Mouse (Mus musculus) 3134 (cell line): Measurements from ENCODE around the gene Cdx4.
A peak's percentile ranks its signal among the peaks of the same experiment; 100 is the strongest.

Experiments
- DNase-seq: peaks from one replicate; pipeline ENCODE4 v3.0.0-alpha.2; 2011; ENCODE audit warnings: low spot score; ENCODE audit not compliant: insufficient read length; ENCODE audit errors: extremely low read depth

Gene Cdx4

DNA sequence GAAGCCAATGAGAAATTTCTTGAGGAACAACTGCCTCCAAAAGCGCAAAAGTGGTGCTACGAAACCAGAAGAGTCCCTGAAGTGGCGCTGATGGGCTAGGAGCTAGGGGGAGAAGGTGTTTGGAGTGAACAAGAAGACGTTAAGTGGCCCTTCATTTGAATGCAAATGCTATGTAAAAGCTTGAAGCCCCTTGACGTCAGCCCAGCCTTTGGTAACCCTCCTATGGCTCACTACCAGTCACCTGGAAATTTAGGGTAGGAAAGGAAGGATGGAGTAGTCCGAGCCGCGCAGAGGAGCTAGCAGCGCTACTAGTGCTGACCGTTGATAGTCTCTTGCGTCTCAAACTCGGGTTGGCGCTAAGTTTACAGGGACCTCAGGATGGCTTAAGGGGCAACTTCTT is at the start of gene Cdx4:
Cdx4 (plus strand) TSS at position 253 of the 400 bp plus-strand sequence.
- DNase-seq = no peak

DNA sequence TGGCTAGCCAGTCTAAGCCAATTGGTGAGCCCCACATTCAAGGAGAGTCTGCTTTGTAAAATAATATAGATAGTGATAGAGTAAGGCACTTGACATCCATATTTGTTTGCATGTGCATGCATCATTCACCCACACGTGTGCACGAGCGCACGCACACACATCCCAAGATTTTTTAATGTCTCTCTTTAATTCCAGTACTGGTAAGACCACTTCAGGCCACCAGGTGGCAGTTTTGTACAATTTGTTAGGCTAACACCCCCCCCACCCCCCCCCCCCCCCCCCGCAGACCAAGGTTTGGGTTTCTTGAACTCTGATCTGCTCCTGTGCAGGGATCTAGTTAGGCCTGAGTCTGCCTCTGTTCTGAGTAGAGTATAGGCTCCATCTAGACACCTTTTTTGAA is 46.9 kb upstream of the Cdx4 start:
- DNase-seq = no peak

DNA sequence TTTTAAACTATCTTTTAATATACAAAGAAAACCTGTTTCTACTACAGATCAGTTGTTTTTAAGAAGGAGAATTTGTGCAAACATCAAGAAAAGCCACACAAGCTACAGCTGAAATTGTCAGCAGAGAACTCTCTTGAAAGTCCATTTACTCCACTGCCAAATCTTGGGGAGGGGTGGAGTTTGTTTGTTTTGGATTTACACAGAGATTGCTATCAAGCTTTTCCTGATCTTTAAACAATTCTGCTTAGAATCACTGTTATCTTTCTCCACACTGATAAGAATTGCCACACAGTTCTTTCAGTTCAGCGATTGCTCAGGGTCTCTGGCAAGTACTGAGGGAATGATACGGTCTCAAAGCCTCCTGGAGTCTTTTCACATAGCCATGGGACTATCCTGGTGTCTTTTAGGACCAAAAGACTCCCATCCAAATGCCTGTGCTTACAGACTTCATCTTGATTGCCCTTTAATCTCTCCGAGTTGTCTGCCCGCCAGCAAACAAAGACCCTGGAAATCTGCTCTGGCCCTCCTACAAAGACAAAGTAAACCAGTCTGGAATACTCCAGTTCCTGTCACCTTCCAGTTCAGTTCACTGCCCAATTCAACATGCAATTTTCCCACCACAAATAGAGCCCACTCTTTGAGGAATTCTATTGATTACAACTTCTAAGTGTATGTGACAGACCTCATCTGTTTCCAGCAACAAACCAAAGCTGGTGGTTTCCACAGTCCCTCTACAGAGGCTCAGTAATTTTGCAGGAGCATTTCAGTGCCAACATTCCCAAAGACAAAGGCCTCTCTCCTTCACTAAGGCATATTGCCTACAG is 34.1 kb upstream of the Cdx4 start:
- DNase-seq = no peak

DNA sequence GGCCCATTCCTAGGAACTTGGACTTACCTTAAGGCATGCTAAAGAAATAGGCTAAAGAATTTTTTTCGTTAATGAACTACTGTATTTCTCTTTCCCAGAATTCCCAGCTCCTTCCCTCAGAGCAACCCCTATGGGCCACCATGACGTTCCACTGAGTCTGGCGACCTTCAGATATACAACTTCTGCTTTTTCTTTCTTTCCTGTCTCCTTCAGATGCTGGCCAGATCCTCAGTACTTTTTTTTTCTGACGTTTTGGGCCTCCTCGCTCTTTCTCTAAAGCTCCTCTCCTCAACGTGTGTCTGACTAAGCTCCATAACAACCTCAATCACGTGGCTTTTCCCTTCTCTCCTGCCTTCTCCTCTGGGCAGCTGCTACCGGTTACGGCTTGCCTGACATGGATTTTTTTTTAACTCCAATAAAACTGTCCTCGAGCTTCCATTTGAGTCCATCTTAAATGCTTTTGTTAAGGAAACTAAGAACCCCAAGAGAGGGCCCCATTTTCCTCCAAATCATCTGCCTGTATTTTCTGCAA is 33.3 kb upstream of the Cdx4 start:
- DNase-seq = no peak

DNA sequence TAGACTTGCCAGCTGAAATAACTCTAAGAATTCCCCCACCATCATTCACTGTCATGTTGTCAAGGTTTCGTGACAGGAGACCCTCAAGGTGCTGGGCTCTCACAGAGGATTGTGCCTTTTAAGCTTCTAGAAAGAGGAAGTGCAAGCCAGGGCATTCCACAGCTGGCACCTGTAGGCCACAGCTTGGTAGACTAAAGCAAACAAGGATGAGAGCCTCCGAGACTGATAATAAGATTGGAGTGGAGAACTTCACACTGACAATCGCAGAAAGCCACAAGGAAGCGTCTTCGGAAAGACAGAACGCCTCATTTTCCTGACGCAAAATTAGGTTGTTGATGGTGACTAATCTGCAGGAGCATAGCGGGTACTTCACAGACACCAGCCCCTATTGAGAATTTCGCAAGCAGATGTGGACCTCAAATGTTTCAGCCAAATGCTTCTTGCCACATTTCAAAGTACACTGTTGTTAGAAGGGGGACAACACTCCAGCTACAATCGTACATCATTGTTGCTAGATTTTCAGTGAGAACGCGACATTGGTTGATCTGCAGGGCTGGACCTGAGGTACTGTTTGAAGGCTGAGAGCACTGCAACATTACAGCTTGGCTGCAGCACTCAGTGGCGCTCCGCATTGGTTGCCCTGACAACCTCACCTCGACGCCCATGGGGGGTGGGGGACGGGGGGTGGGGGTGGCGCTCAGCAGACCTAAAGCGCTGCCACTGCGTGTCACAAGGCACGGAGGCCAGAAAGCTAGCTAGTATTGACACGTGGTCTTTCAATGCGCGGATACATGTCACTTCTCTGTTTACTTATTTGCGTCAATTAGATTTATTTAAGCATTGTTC is 32.5 kb upstream of the Cdx4 start:
- DNase-seq = no peak

DNA sequence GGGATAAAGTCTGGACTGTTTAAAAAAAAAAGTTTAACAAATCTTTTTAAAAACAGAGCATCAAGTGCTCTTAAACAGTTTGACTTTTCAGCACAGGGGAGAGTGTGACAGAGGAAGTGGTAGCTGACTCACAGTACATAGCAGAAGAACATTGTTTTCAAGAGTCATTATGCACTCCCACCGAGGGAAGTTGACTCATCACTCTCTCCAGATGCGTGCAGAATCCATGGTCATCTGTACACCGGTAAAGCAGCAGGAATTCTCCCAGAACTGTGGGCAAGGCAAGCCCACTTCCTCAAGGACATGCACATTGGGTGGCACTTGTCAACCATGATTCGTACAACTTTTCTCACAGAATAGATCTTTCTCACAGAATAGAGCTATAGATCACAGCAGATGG is 22.3 kb upstream of the Cdx4 start:
- peak; percentile 51 for DNase-seq

DNA sequence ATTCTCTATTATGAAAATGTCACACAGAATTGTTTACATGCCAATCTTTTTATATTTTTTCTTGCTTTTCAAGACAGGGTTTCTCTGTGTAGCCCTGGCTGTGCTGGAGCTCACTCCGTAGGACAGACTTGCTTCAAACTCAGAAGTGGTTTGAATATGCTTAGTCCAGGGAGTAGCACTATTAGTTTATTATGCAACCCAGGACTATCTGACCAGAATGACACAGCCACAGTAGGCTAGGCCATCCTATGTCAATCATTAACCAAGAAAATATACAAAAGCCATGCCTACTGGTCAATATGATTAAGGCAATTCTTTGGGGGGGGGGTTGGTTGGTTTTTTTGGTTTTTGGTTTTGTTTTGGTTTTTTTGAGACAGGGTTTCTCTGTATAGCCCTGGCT is 12.9 kb upstream of the Cdx4 start:
- DNase-seq = no peak

DNA sequence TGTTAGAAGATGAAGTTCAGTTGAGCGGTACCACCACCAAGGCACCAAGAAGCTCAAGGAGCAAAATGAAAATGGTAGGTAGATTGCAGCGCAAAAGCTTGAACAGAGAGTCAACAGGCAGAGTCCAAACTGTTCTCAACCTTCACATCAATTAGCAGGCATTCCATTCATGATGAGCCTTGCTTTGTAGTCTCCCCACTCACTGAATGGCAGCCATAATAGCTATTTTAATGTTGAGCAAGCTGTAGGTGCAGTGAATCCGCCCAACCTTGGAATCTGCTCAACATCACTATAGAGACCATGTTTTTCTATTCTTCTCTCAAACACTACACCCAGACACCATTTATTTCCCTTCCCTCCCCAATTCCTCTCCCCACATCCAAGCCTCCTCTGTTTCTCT is 9.5 kb upstream of the Cdx4 start:
- DNase-seq = no peak

DNA sequence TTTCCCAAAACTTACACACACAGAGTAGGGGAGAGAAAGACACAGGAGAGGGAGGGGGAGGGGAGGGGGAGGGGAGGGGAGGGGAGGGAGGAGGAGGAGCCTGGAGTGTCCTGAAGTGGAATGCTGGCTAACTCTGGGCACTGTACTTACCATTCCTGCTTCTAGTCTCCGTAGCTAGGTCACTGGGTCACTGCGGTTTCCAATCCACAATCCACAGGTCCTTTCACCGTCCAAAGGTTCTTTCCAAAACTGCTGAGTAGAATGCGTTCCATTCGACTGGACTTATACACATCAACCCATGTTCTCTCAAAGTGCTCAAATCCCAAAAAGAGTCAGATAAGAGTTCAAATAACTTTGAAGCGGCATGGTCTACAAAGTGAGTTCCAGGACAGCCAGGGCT is 7.1 kb upstream of the Cdx4 start:
- DNase-seq = no peak

DNA sequence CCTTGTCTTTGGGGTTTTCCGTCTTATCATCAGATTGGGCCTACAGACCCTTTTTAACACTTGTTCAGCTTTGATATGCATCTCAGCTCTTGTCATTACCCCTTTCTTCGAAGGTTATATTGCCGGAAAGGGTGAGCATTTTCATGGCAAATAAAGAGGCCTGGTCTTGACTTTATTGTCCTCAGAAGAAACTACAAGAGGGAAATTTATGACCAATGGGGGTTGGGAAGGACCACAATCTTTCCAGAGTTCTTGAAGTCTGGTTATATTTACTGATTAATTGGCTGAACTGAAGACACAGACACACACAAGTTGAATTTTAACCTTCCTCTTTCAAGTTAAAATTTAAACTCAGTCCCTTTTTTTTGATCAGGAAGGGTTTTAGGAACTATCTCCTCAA is 4.7 kb downstream of the Cdx4 start:
- DNase-seq = no peak

DNA sequence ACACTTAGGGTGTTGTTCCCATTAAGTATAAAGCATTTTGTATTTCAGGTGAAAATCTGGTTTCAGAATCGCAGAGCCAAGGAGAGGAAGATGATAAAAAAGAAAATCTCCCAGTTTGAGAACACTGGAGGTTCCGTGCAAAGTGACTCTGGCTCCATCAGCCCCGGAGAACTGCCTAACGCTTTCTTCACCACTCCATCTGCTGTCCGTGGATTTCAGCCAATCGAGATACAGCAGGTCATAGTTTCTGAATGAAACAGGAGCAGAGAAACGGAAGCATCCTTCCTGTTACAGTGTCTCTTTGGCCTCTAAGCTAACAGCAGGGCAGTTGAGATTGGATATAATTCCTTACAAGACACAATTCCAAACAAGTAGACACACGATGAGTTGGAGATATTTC is 8.2 kb downstream of the Cdx4 start:
- DNase-seq = no peak

DNA sequence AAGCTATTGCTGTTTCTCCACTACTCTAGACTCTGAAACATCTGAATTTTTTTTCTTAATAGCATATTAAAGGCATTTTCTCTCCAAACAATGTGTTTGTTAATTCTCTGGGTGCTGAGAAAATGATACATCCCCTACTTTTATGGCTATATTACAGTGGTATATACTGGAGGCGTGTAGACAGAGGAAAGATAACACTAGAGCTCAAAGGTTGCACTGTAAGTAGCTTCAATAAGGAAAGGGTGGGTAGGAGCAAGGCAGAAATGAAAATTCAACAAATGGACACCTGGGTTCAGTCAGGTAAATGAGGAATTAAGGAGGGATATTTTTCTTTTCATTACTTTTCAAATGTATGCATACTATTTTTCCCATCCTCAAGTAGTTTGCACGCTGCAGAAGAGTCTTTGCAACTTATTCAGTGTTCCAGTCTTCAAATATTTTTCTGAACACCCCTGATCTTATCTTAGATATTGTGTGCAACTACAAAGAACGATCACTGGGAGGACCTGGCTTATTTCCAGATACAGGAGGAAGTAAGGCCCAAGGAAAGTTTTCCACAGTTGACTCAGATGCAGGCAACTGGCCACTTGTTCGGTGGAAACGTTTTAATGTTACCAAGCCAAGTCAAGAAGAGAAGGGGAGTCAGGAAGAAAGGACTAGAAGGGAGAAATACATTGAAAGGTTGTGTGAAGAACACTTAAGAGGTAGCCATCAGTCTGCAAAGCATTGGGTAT is 10.1 kb downstream of the Cdx4 start:
- no peak for DNase-seq

DNA sequence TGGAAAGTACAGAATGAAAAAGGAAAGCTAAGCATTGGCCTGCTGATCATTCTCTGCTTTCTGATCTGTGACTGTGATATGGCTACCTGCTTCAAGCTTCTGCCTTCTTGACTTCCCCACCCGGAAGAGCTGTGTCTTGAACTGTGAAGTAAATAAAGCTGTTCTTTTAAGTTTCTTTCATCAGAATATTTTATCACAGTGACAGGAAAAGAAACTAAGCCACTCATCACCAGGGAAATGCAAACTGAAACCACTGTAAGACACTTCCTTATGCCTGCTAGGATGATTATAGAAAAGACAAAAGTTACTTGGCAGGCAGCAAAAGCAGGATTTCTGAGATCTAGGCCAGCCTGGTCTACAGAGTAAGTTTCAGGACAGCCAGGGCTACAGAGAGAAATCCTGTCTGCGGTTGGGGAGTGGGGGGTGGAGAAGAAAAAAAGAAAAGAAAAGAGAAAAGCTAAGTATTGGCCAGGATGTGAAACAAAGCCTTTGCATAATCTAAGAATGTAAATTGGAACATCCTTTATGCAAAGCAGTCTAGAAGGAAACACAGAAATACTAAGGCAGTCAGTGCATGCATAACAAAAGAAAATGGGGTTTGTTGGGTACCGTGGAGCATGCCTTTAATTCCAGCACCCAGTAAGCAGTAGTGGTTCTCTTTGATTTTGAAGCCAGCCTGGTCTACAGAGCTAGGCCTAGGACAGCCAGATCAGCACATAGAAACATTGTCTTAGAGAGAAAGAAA is 20.3 kb downstream of the Cdx4 start:
- no peak for DNase-seq

DNA sequence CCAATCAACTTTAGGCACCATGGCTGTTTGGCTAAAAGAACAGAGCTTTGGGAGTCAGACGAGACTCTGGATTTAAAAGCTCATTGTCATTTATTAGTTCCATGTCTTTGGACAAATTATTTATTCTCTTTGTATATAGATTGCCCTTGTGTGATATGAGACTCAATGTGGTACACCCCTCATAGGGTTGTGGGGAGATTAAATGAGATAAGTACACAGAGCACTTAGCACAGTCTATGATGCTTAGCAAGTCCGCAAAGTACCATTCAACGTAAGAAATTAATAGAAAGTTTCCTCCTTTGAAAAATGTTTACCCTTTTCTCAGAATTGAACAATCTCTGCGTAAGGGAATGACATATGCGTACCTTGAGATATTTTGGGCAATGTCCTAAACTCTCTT is 34.6 kb downstream of the Cdx4 start:
- DNase-seq = no peak

DNA sequence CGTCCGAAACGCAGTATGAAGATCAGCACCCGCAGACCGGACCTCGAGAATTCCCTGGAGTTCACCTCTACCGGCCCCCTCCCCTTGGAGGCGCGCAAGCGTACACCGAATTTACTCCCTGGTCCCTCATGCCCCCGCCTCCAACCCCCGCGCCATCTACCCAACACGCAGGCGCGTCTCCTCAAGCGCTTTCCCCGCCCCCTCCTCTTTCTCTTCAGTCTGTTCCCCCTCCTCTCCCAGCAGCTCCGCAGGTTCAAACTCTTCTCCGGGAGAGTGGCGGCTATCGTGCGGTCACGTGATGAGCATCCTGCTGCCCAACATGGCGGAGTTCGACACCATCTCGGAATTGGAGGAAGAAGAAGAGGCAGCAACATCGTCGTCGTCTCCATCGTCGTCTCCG is 35.1 kb downstream of the Cdx4 start, which contains the start of gene Chic1:
Chic1 (plus strand) TSS at position 190 of the 400 bp plus-strand sequence.
- DNase-seq = peak; percentile 48

DNA sequence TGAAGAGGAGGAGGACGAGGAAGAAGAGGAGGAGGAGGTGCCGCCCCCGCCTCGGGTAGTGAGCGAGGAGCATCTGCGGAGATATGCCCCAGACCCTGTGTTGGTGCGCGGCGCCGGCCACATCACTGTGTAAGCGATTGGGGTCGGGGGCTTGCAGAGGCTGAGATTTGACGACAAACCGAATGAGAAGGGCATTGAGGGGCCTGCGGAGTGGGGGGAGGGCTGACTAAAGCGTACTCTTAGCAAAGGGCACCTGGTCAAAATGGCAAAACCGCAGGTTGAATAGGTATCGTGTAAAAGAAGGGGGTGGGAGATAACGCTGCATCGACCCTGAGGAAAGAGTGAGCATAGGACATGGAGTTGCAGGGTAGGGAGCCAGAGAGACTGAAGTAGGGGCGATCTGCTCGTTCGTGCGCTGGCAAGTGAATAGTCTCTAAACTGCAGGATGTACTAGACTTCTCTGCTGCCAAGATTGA is 35.6 kb downstream of the Cdx4 start:
- DNase-seq = no peak

DNA sequence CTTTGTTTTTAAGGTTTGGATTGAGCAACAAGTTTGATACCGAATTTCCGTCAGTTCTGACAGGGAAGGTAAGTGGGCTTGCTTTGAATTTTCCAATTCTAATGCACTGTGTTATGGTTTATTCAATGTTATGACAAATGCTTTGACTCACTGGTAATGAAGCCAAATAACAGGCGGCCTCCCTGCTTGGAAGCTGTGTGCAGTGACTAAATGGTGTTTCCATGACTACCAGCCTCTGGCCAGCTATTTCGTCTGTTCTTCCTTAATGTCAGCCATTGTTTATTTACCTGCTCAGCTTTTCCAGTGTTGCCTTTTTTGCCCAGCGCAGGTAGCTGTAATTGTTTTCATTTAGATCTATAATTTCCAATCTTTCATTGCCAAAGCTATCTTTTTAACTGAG is 45.0 kb downstream of the Cdx4 start:
- peak; percentile 50 for DNase-seq

DNA sequence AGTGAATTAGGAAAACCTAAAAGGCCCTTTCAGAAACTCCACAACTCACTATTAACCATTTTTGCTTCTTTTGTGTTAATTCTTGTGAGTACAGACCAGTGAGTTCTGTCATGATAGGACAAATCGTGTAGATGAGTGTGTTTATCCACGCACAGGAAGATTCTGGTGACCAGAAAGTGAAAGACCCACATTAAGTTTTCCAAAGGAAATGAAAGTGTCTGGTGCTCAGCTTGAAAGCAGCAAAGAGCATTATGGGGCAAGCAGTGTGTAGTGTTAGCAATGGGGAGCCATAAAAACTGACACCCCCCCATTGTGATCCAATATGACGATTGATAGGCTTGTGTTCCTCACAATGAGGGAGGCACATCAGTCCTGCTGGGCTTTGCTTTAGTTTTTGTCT is 47.5 kb downstream of the Cdx4 start:
- DNase-seq = no peak

DNA sequence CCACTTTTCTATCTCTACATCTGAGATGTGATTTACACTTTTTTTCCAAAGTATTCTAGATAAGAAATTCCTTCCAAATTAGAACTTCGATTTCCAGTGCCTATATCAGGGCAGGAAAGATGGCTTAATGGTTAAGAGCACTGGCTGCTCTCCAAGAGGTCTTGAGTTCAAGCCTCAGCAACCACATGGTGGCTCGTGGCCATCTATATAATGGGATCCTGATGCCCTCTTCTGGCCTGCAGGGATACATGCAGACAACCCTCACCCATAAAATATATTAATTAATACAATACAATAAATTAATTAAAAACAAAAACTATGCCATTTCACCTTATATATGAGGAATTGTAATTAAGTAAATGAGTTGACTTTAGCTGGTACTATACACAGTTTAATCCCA is 50.0 kb downstream of the Cdx4 start:
- peak; percentile 28 for DNase-seq

DNA sequence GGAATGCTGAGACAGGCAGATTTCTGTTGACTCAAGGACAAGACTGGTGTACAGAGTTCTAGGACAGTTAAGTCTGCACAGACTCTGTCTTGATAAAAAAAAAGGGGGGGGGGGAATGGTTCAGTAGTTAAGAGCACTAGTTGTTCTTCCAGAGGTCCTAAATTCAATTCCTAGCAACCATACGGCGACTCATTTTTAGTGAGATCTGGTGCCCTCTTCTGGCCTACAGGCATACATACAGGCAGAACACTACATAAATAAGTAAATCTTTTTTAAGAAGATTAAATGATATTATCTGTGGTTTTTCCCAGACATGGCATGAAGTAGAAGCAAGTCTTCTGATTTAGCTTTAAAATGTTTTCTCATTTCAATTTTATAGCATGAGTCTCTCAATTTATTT is 50.4 kb downstream of the Cdx4 start:
- DNase-seq = peak; percentile 12
